Mouse (Mus musculus) liver, embryonic 14.5 days (tissue): ENCODE data around the gene Zfp384.

Source experiments
- CTCF ChIP-seq: IDR thresholded peaks from 2 replicates; pipeline ENCODE4 v1.5.1; 2016; ENCODE audit warnings: antibody characterized with exemption, low read depth, control low read depth
- EP300 ChIP-seq: IDR thresholded peaks from 2 replicates; pipeline ENCODE4 v1.6.1; 2016; ENCODE audit warnings: antibody characterized with exemption, low read depth

DNA sequence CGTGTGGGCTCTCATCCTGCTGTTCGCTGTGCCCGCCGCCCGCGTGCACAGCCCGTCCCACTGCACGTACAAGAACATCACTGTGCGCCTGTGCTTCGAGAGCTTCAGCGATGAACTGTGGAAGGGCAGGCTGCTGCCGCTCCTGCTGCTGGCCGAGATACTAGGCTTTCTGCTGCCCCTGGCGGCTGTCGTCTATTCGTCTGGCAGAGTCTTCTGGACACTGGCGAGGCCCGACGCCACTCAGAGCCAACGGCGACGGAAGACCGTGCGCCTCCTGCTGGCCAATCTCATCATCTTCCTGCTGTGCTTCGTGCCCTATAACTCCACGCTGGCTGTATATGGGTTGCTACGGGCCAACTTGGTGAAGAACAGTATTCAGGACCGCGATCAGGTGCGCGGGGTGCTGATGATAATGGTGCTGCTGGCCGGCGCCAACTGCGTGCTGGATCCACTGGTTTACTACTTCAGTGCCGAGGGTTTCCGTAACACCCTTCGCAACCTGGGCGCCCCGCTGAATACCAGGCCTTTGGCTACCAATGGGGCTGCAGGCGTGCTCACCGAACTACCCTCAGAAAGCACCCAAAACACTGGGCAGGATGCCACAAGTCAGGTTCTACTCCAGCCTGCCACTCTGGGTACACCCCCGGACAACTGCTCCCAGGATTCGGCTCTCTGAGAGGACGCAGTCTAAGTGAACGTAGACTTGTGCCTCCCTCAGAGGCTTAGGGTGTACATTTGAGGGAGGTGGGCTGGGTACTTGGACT, 73.0 kb downstream of the Zfp384 start:
- TF ChIP-seq EP300 (no peak), CTCF (peak; percentile 97)
